Mouse (Mus musculus): Measurements from ENCODE around the gene Gpr150. TPM values are rescaled to one million over a fixed set of nuclear protein-coding genes. Genes with fewer than 3 reads are reported as not detected.
A peak's percentile ranks its signal among the peaks of the same experiment; 100 is the strongest.

The Gpr150 gene
- polyA plus RNA-seq, 1 experiment from 2014 or later = 0.50 TPM

GRCm38 (mm10) chr13:76017974-76018843, 38.6 kb downstream of the Gpr150 start, which contains the start of gene Rfesd:
Gene Rfesd, minus strand, starts transcription at chr13:76018719.
- H3K4me3 ChIP-seq (replicated peaks; ENCODE audit: low read depth, low read length) = peak within 1 kb of the TSS; percentile 72
- peak within 1 kb of the TSS; percentile 97 for H3K27ac ChIP-seq
- peak; percentile 99 for DNase-seq (ENCODE audit: low spot score)
- no peak for TF ChIP-seq CTCF (IDR thresholded peaks at IDR 0.05; ENCODE audit: low read depth)
- WGBS = 2% methylated on average over 48 of the region's 50 CpGs
- H3K36me3 ChIP-seq (ENCODE audit: insufficient read depth, low read length) = no peaks in the 10 kb centered on the region
- peak within 1 kb of the TSS; percentile 93 for H3K9ac ChIP-seq (ENCODE audit: low read depth, low read length)
- H3K4me2 ChIP-seq (ENCODE audit: low read length) = peak within 1 kb of the TSS; percentile 82
- H3K4me1 ChIP-seq (replicated peaks; ENCODE audit: insufficient read depth, low read length) = 0 out of 2 replicates have a peak, but pooled peaks cover 3% of the 10 kb centered on the region
- no peaks in the 10 kb centered on the region for H3K9me3 ChIP-seq (replicated peaks; ENCODE audit: low read length)
- no peaks in the 10 kb centered on the region for H3K27me3 ChIP-seq (ENCODE audit: insufficient read depth, low read length)
- ATAC-seq (replicated peaks; ENCODE audit: low FRiP score, low read depth) = peak; percentile 100

- peak overlapping the region; percentile 72 for H3K4me3 ChIP-seq (replicated peaks; ENCODE audit: low read depth, low read length)
- H3K9me3 ChIP-seq (replicated peaks; ENCODE audit: low read length) = no peaks in the 10 kb centered on the region
- peak overlapping the region; percentile 82 for H3K4me2 ChIP-seq (ENCODE audit: low read length)
- 0 out of 2 replicates have a peak, but pooled peaks cover 3% of the 10 kb centered on the region for H3K4me1 ChIP-seq (replicated peaks; ENCODE audit: insufficient read depth, low read length)
- no peak for ATAC-seq (replicated peaks; ENCODE audit: low FRiP score, low read depth)
- no peak for TF ChIP-seq CTCF (IDR thresholded peaks at IDR 0.05; ENCODE audit: low read depth)
- DNase-seq (ENCODE audit: low spot score) = no peak
- no peaks in the 10 kb centered on the region for H3K27me3 ChIP-seq (ENCODE audit: insufficient read depth, low read length)
- WGBS = 55% methylated on average over 4 of the region's 4 CpGs
- peak overlapping the region; percentile 97 for H3K27ac ChIP-seq
- H3K36me3 ChIP-seq (ENCODE audit: insufficient read depth, low read length) = no peaks in the 10 kb centered on the region
- H3K9ac ChIP-seq (ENCODE audit: low read depth, low read length) = peak overlapping the region; percentile 93
Measured at GRCm38 (mm10) chr13:76017465-76017864, 39.3 kb downstream of the Gpr150 start.

GRCm38 (mm10) chr13:76014511-76014910, 42.3 kb downstream of the Gpr150 start:
- DNase-seq (ENCODE audit: low spot score) (no peak), ATAC-seq (replicated peaks; ENCODE audit: low FRiP score, low read depth) (no peak)
- H3K4me3 ChIP-seq (replicated peaks; ENCODE audit: low read depth, low read length) = no peak overlapping the region
- H3K27me3 ChIP-seq (ENCODE audit: insufficient read depth, low read length) = no peaks in the 10 kb centered on the region
- no peak overlapping the region for H3K9ac ChIP-seq (ENCODE audit: low read depth, low read length)
- H3K36me3 ChIP-seq (ENCODE audit: insufficient read depth, low read length) = no peaks in the 10 kb centered on the region
- 83% methylated on average over 2 of the region's 2 CpGs for WGBS
- 0 out of 2 replicates have a peak, but pooled peaks cover 3% of the 10 kb centered on the region for H3K4me1 ChIP-seq (replicated peaks; ENCODE audit: insufficient read depth, low read length)
- no peak for TF ChIP-seq CTCF (IDR thresholded peaks at IDR 0.05; ENCODE audit: low read depth)
- H3K27ac ChIP-seq = no peak overlapping the region
- no peaks in the 10 kb centered on the region for H3K9me3 ChIP-seq (replicated peaks; ENCODE audit: low read length)
- H3K4me2 ChIP-seq (ENCODE audit: low read length) = no peak overlapping the region

Other genes with a start within 250 kb of the Gpr150 start
- 67.5 and 72.1 TPM in 2 replicates for gene Glrx, start 217.1 kb downstream of the Gpr150 start, polyA plus RNA-seq (2015; fragmentation: Nextera tagmentation; extraction: Ambion mirVana)
- 27.6 and 27.7 TPM in 2 replicates for gene Rhobtb3, start 113.1 kb downstream of the Gpr150 start, polyA plus RNA-seq (2015; fragmentation: Nextera tagmentation; extraction: Ambion mirVana)
- 0.70 and 0.92 TPM in 2 replicates for gene Spata9, start 89.8 kb downstream of the Gpr150 start, polyA plus RNA-seq (2015; fragmentation: Nextera tagmentation; extraction: Ambion mirVana)
- gene Rfesd, start 38.3 kb downstream of the Gpr150 start, polyA plus RNA-seq (2015; fragmentation: Nextera tagmentation; extraction: Ambion mirVana) = 24.6 and 24.8 TPM in 2 replicates
- 11.6 and 12.1 TPM in 2 replicates for gene Arsk, start 41.7 kb upstream of the Gpr150 start, polyA plus RNA-seq (2015; fragmentation: Nextera tagmentation; extraction: Ambion mirVana)
- 9.2 and 9.4 TPM in 2 replicates for gene Ttc37, start 41.7 kb upstream of the Gpr150 start, polyA plus RNA-seq (2015; fragmentation: Nextera tagmentation; extraction: Ambion mirVana)
- gene Fam81b, start 248.1 kb upstream of the Gpr150 start, polyA plus RNA-seq (2015; fragmentation: Nextera tagmentation; extraction: Ambion mirVana) = not detected in 2 replicates